Mouse (Mus musculus) liver, embryonic 14.5 days (tissue): ENCODE data around the gene Rep15. TPM values are rescaled to one million over a fixed set of nuclear protein-coding genes. Genes with fewer than 3 reads are reported as not detected.

Experiments
- ATAC-seq: fragments of 200-750 bp; cut with Nextera tagmentation; 2 replicates; pipeline ENCODE4 v1.8.0; 2017; ENCODE audit warnings: moderate number of reproducible peaks, mild to moderate bottlenecking, moderate library complexity; ENCODE audit not compliant: insufficient read depth
- DNase-seq, 3 experiments: peaks; one replicate each; pipeline ENCODE4 v3.0.0-alpha.2; 2012 to 2013; ENCODE audit warnings: low read depth in 3 of 3, low spot score in 3 of 3
- H3K27ac ChIP-seq: fragments of 300-500 bp; sonication (generic); 2 replicates; pipeline ENCODE4 v1.5.1; 2014; ENCODE audit warnings: moderate library complexity, mild to moderate bottlenecking, control low read depth, inconsistent platforms
- H3K27me3 ChIP-seq: fragments of 300-500 bp; sonication (generic); 2 replicates; pipeline ENCODE4 v1.6.1; 2014; ENCODE audit warnings: mild to moderate bottlenecking, low read length, moderate library complexity; ENCODE audit not compliant: control insufficient read depth, insufficient read depth
- H3K36me3 ChIP-seq: fragments of 300-500 bp; sonication (generic); replicated peaks from 2 replicates; pipeline ENCODE4 v1.6.1; 2014; ENCODE audit warnings: low read depth; ENCODE audit not compliant: control insufficient read depth, insufficient read depth
- H3K4me1 ChIP-seq, 2 experiments: fragments of 200-500 bp in 1 of 2; fragments of 300-500 bp in 1 of 2; sonication (generic) in 1 of 2; replicated peaks; 2 replicates each; pipeline ENCODE4 v1.6.1; 2012 to 2014; ENCODE audit warnings: antibody characterized with exemption in 1 of 2, inconsistent platforms in 1 of 2, low read length in 1 of 2; ENCODE audit not compliant: control insufficient read depth in 2 of 2, insufficient read depth in 2 of 2
- H3K4me2 ChIP-seq: fragments of 300-500 bp; sonication (generic); 2 replicates; pipeline ENCODE4 v1.6.1; 2014; ENCODE audit warnings: low read depth, mild to moderate bottlenecking, control low read depth, moderate library complexity
- H3K4me3 ChIP-seq, 2 experiments: fragments of 200-500 bp in 1 of 2; fragments of 300-500 bp in 1 of 2; sonication (generic) in 1 of 2; 2 replicates each; pipeline ENCODE4 v1.5.1; 2012 to 2014; ENCODE audit warnings: low read depth in 2 of 2, low read length in 2 of 2, mild to moderate bottlenecking in 2 of 2, control low read depth in 1 of 2, inconsistent platforms in 1 of 2, moderate library complexity in 1 of 2; ENCODE audit not compliant: insufficient read depth in 1 of 2
- H3K9ac ChIP-seq: fragments of 300-500 bp; sonication (generic); replicated peaks from 2 replicates; pipeline ENCODE4 v1.6.1; 2014; ENCODE audit warnings: mild to moderate bottlenecking, control low read depth, moderate library complexity
- H3K9me3 ChIP-seq: fragments of 300-500 bp; sonication (generic); 2 replicates; pipeline ENCODE4 v1.6.1; 2016; ENCODE audit warnings: low read length, mixed read lengths; ENCODE audit not compliant: control insufficient read depth
- CTCF ChIP-seq: IDR thresholded peaks from 2 replicates; pipeline ENCODE4 v1.5.1; 2016; ENCODE audit warnings: antibody characterized with exemption, low read depth, control low read depth
- EP300 ChIP-seq: IDR thresholded peaks from 2 replicates; pipeline ENCODE4 v1.6.1; 2016; ENCODE audit warnings: antibody characterized with exemption, low read depth
- WGBS: fragments of 180-500 bp; shearing (Covaris S2); extraction: QIAGEN DNeasy Blood & Tissue Kit; methylation state at CpG from one replicate; pipeline ENCODE4 v1.1.7; 2014; ENCODE audit not compliant: insufficient replicate concordance; 5-methylcytosine and 5-hydroxymethylcytosine counted together
- polyA plus RNA-seq, 2 experiments: library from polyadenylated mRNA; depleted of rRNA in 1 of 2; stranded (reverse) in 1 of 2; unstranded in 1 of 2; fragments of >200 nt; fragmentation: Nextera tagmentation in 1 of 2; extraction: Ambion mirVana in 1 of 2; gene quantifications; 2 replicates each; pipeline versions ENCODE4 v1.2.1 to v1.2.3; 2012 to 2014

The Rep15 gene
- 0.04 and 0.11 TPM in 2 replicates for polyA plus RNA-seq (2012; rRNA removed)
- 0.15 and 0.32 TPM in 2 replicates for polyA plus RNA-seq (2014; fragmentation: Nextera tagmentation; extraction: Ambion mirVana)

- H3K9me3 ChIP-seq: no peaks in the 10 kb centered on the region
- no peaks in the 10 kb centered on the region for H3K27me3 ChIP-seq
- H3K27ac ChIP-seq: no peak within 1 kb of the TSS
- ATAC-seq (no peak), DNase-seq (no peak)
- TF ChIP-seq EP300 (no peak), CTCF (no peak)
- no peaks in the 10 kb centered on the region for H3K4me1 ChIP-seq
- H3K4me2 ChIP-seq: no peak within 1 kb of the TSS
- no peaks in the 10 kb centered on the region for H3K36me3 ChIP-seq
- WGBS: 57% methylated on average over 13 of the region's 13 CpGs
- H3K9ac ChIP-seq: no peak within 1 kb of the TSS
- no peak within 1 kb of the TSS for H3K4me3 ChIP-seq
Measured at GRCm38 (mm10) chr6:147032303-147032925, at the start of gene Rep15. Gene Rep15, plus strand, starts transcription at chr6:147032584.

DNA sequence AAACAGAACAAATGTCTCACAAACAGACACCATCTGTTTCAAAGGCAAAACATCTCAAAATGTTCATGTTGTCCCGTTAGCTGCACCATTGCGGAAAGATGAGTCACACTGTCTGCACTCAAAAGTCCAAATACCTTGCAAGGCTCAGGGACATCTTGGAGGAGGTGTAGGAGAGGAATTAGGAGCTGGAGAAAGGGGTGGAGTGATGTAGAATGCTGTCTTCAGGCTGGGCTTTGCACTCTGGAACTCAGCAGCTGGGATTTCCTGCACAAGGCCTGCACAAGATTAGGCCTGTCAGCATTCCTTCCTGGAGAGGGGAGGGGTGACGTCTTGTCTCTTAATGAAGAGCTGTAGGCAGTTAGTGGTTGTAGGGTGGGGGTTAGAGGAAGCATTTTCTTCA lies 47.8 kb upstream of the Rep15 start:
- ATAC-seq (no peak), DNase-seq (no peak)
- H3K4me1 ChIP-seq: no peaks in the 10 kb centered on the region
- no peak overlapping the region for H3K27ac ChIP-seq
- TF ChIP-seq EP300 (no peak), CTCF (no peak)
- no peak overlapping the region for H3K4me2 ChIP-seq
- no peaks in the 10 kb centered on the region for H3K9me3 ChIP-seq
- H3K4me3 ChIP-seq: no peak overlapping the region
- no peak overlapping the region for H3K9ac ChIP-seq
- WGBS: 56% methylated on average over 3 of the region's 3 CpGs
- no peaks in the 10 kb centered on the region for H3K36me3 ChIP-seq
- no peaks in the 10 kb centered on the region for H3K27me3 ChIP-seq

DNA sequence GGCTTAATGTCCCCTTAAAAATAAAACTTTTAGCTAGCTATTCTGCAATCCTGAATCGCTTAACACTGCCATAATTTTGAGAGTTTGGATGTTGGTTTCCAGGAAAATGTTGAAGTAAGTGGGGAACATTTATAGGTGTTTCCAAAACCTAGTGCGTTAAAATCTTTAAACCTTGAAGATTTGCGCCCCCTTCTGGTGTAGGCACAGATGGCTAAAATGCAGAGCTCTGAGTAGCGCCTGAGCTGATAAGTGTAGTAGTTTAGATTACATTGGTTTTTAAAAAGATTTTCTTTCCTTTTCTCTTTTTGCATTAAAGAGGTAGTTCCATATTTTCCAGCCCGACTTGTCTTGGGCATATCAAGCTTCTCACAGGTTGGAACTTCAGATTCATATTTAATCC lies 38.1 kb upstream of the Rep15 start:
- TF ChIP-seq CTCF: peak; percentile 52
- no peak for TF ChIP-seq EP300
- no peaks in the 10 kb centered on the region for H3K36me3 ChIP-seq

GRCm38 (mm10) chr6:146995391-146995790 lies 37.0 kb upstream of the Rep15 start:
- H3K4me2 ChIP-seq: no peak overlapping the region
- no peaks in the 10 kb centered on the region for H3K9me3 ChIP-seq
- 70% methylated on average over 2 of the region's 2 CpGs for WGBS
- no peak overlapping the region for H3K27ac ChIP-seq
- ATAC-seq: no peak
- no peak overlapping the region for H3K4me3 ChIP-seq
- H3K4me1 ChIP-seq: no peaks in the 10 kb centered on the region
- no peak overlapping the region for H3K9ac ChIP-seq
- H3K36me3 ChIP-seq: no peaks in the 10 kb centered on the region
- no peaks in the 10 kb centered on the region for H3K27me3 ChIP-seq
- no peak for DNase-seq
- no peak for TF ChIP-seq EP300
- no peak for TF ChIP-seq CTCF

More for the DNA sequence above, 38.1 kb upstream of the Rep15 start:
- ATAC-seq: no peak
- Histone ChIP-seq H3K27me3 (no peaks in the 10 kb centered on the region), H3K9me3 (no peaks in the 10 kb centered on the region), H3K9ac (no peak overlapping the region), H3K27ac (no peak overlapping the region), H3K4me3 (no peak overlapping the region), H3K4me2 (no peak overlapping the region), H3K4me1 (no peaks in the 10 kb centered on the region)
- 28% methylated on average over 5 of the region's 5 CpGs for WGBS
- peak in 2 of 3 experiments; percentile 23 to 27 for DNase-seq

GRCm38 (mm10) chr6:146995878-146996277 lies 36.5 kb upstream of the Rep15 start:
- Histone ChIP-seq H3K4me1 (no peaks in the 10 kb centered on the region), H3K4me3 (no peak overlapping the region), H3K36me3 (no peaks in the 10 kb centered on the region), H3K27ac (no peak overlapping the region), H3K9me3 (no peaks in the 10 kb centered on the region), H3K9ac (no peak overlapping the region), H3K27me3 (no peaks in the 10 kb centered on the region), H3K4me2 (no peak overlapping the region)
- no peak for DNase-seq
- WGBS: 66% methylated on average over 6 of the region's 6 CpGs
- ATAC-seq: no peak
- TF ChIP-seq CTCF (no peak), EP300 (no peak)
